Mouse (Mus musculus) stomach, embryonic 16.5 days (tissue): ENCODE measurements at regions not wholly inside any gene's neighbourhood (a gene's known extent, or its start where the extent isn't known, plus 50 kb on each side); places are given as distances from the start of the nearest gene placed in this dataset.

ENCODE experiments used
- ATAC-seq: fragments of 200-750 bp; cut with Nextera tagmentation; 2 replicates; pipeline ENCODE4 v1.8.0; 2017; ENCODE audit warnings: moderate number of reproducible peaks, moderate TSS enrichment; ENCODE audit not compliant: insufficient read depth, low FRiP score
- H3K27ac ChIP-seq: fragments of 300-500 bp; sonication (generic); 2 replicates; pipeline ENCODE4 v1.5.1; 2014; ENCODE audit warnings: low read length
- H3K27me3 ChIP-seq: fragments of 300-500 bp; sonication (generic); 2 replicates; pipeline ENCODE4 v1.6.1; 2014; ENCODE audit warnings: low read length, control low read depth, mixed read lengths; ENCODE audit not compliant: control insufficient read depth, insufficient read depth
- H3K36me3 ChIP-seq: fragments of 300-500 bp; sonication (generic); 2 replicates; pipeline ENCODE4 v1.6.1; 2014; ENCODE audit warnings: low read length; ENCODE audit not compliant: control insufficient read depth, insufficient read depth
- H3K4me1 ChIP-seq: fragments of 300-500 bp; sonication (generic); 2 replicates; pipeline ENCODE4 v1.6.1; 2014; ENCODE audit warnings: low read length, control low read depth, mixed read lengths; ENCODE audit not compliant: control insufficient read depth, insufficient read depth
- H3K4me2 ChIP-seq: fragments of 300-500 bp; sonication (generic); 2 replicates; pipeline ENCODE4 v1.6.1; 2014; ENCODE audit warnings: low read depth, low read length, mixed read lengths
- H3K4me3 ChIP-seq: fragments of 300-500 bp; sonication (generic); replicated peaks from 2 replicates; pipeline ENCODE4 v1.5.1; 2014; ENCODE audit warnings: mild to moderate bottlenecking, low read length
- H3K9ac ChIP-seq: fragments of 300-500 bp; sonication (generic); 2 replicates; pipeline ENCODE4 v1.6.1; 2014; ENCODE audit warnings: low read length
- H3K9me3 ChIP-seq: fragments of 300-500 bp; sonication (generic); replicated peaks from 2 replicates; pipeline ENCODE4 v1.6.1; 2016; ENCODE audit warnings: low read length, control low read depth; ENCODE audit not compliant: control insufficient read depth
- WGBS: fragments of 180-500 bp; shearing (Covaris S2); extraction: QIAGEN DNeasy Blood & Tissue Kit; methylation state at CpG from one replicate; pipeline ENCODE4 v1.1.7; 2014; 5-methylcytosine and 5-hydroxymethylcytosine counted together

DNA sequence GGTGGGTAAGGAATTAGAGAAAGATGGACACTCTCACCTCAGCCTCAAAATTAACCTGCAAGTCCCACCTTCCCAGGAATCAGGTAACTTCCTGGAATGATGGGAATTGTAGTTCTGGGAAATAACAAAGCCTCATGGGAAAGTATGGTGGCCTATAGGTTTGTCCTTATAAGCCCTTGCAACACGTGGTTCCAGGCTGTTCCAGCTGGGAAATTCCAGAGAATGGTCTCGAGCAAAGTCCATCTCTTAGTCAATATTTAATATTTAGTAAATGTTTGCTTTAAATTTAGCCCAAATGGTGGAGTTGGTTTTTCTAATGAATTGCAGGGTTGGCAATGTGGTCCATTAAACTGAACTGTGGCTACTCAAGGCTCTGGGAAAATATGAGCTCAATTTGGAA, 150.5 kb downstream of the Trim29 start:
- 35% methylated on average over 2 of the region's 2 CpGs for WGBS
- ATAC-seq: peak; percentile 80; the same call in 1 of the 2 replicates
- peaks cover 5% of the 10 kb centered on the region; the same call in 1 of the 2 replicates for H3K4me1 ChIP-seq

DNA sequence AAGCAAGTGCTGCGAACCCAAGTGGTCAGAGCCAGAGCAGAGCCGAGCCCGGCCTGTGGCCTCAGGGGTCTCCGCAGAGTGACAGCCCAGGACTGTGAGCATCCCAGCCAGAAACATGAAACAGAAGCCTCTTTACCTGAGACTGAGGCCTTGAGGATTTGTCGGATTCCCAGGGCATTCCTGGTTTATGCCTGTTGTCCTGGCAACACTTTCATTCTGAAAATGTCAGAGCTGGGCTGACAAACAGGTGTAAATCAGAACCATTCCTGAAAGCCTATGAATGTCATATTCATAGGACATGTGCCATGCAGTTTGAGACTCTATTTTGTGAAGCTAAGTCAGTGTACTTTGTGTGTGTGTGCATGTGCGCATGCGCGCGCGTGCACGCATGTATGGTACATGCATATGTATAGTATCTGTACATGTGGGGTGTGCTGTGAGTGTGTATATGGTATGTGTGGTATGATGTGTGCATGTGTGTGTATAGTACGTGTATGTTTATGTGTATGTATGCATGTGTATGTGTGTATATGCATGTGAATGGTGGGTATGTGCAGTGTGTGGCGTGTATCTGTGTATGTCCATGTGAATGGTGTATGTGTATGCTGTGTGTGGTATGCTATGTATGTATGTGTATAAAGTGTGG, 152.9 kb downstream of the Trim29 start:
- 92% methylated on average over 13 of the region's 13 CpGs for WGBS
- no peak overlapping the region for H3K4me3 ChIP-seq
- ATAC-seq: no peak

More for the DNA sequence above, 150.5 kb downstream of the Trim29 start:
- no peak overlapping the region for H3K27ac ChIP-seq
- no peaks in the 10 kb centered on the region for H3K36me3 ChIP-seq
- H3K9ac ChIP-seq: no peak overlapping the region
- no peak overlapping the region for H3K4me3 ChIP-seq
- no peaks in the 10 kb centered on the region; the same call in 1 of the 2 replicates for H3K27me3 ChIP-seq
- H3K4me2 ChIP-seq: no peak overlapping the region
- H3K9me3 ChIP-seq: no peaks in the 10 kb centered on the region

DNA sequence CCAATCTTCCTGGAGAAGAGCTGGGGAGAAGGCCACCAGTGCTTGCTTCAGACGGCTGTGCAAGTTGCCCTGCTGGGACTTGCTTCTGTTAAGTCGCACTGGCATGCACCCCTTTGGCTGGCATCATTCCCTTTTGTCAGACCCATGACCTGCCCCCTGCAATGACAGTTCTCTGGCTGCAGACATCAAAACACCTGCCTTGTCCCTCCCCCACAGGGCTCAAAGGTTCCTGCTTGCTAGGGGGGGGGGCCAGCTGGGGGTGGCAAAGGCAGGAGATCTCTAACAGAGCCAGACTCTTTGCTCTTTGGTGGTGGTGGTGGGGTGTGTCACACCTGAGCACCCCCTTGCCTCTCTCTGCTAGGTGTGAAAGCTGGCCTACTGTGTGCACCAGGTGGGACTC, 154.5 kb downstream of the Trim29 start:
- Histone ChIP-seq H3K9me3 (no peaks in the 10 kb centered on the region), H3K4me2 (no peak overlapping the region), H3K36me3 (no peaks in the 10 kb centered on the region), H3K27ac (no peak overlapping the region), H3K27me3 (no peaks in the 10 kb centered on the region), H3K4me1 (peaks cover 5% of the 10 kb centered on the region; the same call in 1 of the 2 replicates), H3K4me3 (no peak overlapping the region), H3K9ac (no peak overlapping the region)
- WGBS: 56% methylated on average over 2 of the region's 2 CpGs
- no peak for ATAC-seq

More for the DNA sequence above, 152.9 kb downstream of the Trim29 start:
- Histone ChIP-seq H3K4me2 (no peak overlapping the region), H3K27me3 (no peaks in the 10 kb centered on the region), H3K9me3 (no peaks in the 10 kb centered on the region), H3K9ac (no peak overlapping the region), H3K36me3 (no peaks in the 10 kb centered on the region), H3K4me1 (peaks cover 5% of the 10 kb centered on the region; the same call in 1 of the 2 replicates), H3K27ac (no peak overlapping the region)

DNA sequence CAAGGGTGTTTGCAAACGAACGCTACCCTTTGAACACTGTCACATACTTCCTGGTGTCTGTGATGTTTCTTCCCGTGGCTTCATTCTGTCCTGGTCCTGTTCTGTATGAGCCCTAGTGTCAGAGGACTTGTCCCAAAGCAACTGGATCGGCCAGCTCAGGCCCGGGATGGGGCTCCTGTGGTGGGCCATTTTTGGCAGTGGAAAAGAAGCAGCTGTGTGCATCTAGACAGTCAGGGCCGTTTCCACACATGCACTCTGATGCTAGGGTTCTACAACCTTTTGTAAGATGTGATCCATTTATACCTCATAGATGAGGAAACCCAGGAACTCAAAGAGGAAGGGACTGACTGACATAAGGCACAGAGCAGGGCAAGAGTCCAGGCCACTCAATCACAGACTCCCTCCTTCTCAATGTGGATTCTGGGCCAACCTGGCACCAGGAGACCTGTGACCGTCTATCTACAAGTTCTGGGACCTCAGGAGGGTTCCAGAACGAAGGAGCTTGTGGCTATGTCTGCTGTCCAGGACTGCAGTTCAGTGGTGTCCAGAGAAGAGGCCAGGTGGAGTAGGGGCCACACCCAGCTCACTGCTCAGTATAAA, 155.2 kb downstream of the Trim29 start:
- Histone ChIP-seq H3K4me2 (no peak overlapping the region), H3K27me3 (no peaks in the 10 kb centered on the region), H3K9ac (no peak overlapping the region), H3K36me3 (no peaks in the 10 kb centered on the region), H3K4me3 (no peak overlapping the region), H3K9me3 (no peaks in the 10 kb centered on the region), H3K27ac (no peak overlapping the region), H3K4me1 (peaks cover 5% of the 10 kb centered on the region; the same call in 1 of the 2 replicates)
- WGBS: 54% methylated on average over 8 of the region's 8 CpGs
- ATAC-seq: no peak

DNA sequence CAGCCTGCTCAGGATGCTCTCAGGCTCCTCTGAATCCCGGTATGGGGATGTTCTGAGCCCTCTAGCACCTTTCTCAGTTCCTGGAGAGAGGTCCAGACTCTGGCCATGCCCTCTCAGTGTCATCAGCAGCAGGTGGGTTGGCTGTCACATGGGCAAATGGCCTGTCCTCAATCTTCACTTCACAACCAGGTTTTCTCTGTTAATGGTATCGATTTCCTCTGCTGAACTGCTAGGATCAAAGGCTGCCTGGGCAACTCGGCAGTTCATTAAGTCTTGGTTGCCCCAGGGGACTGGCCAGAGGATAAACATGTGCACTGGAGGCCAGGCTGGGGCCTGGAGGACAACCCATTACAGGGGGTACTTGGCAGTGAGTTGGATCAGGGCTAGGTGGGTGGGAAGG, 156.2 kb downstream of the Trim29 start:
- Histone ChIP-seq H3K9me3 (no peaks in the 10 kb centered on the region), H3K27me3 (no peaks in the 10 kb centered on the region), H3K4me3 (no peak overlapping the region), H3K36me3 (no peaks in the 10 kb centered on the region), H3K4me1 (peaks cover 5% of the 10 kb centered on the region; the same call in 1 of the 2 replicates), H3K9ac (no peak overlapping the region), H3K27ac (no peak overlapping the region), H3K4me2 (no peak overlapping the region)
- 34% methylated on average over 3 of the region's 3 CpGs for WGBS
- ATAC-seq: no peak

DNA sequence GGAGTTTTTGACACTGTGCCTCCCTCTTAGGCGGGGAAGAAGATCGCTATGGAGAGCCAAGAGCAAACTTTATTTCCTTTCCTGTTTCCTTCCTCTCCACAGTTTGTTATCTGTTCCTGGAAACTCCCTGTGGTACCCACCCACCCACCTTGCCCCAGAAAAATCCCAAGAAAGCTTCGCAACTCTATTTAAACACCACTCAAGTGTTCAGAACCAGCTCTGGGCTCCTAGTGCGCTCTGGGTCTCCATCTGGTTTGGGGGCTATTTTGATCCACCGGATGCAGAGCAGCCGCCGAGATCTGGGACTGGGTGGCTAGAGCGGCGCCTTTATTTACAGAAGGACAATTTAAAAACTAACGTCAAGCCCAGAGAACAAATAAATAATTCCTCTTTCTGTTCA, 158.6 kb downstream of the Trim29 start:
- no peaks in the 10 kb centered on the region for H3K9me3 ChIP-seq
- no peaks in the 10 kb centered on the region for H3K27me3 ChIP-seq
- no peak overlapping the region for H3K9ac ChIP-seq
- H3K4me2 ChIP-seq: no peak overlapping the region
- H3K4me3 ChIP-seq: no peak overlapping the region
- no peak overlapping the region for H3K27ac ChIP-seq
- no peak for ATAC-seq
- no peaks in the 10 kb centered on the region for H3K36me3 ChIP-seq
- peaks cover 5% of the 10 kb centered on the region; the same call in 1 of the 2 replicates for H3K4me1 ChIP-seq
- 51% methylated on average over 10 of the region's 10 CpGs for WGBS

DNA sequence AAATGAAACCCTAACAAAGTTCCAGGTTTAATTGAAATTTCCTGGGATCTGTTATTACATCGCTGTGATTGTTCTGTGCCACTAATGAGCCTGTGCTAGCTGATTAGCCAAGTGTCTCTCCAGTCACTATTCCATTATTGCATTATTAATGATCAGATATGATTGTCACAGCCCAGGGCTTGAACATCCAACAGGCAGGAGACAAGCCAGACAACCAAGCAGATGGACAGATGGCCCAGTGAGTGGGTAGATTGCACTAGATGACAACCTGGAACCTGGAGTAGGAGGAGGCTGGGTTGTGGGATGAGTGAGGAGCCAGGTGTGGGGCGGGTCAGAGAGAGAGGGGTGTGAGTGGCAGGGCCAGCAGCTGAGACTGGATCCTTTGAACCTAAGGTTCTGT, 161.6 kb downstream of the Trim29 start:
- Histone ChIP-seq H3K27me3 (no peaks in the 10 kb centered on the region), H3K36me3 (no peaks in the 10 kb centered on the region), H3K4me2 (no peak overlapping the region), H3K4me3 (no peak overlapping the region), H3K9ac (no peak overlapping the region), H3K27ac (no peak overlapping the region), H3K9me3 (no peaks in the 10 kb centered on the region), H3K4me1 (no peaks in the 10 kb centered on the region)
- no peak for ATAC-seq
- WGBS: 66% methylated on average over 2 of the region's 2 CpGs

DNA sequence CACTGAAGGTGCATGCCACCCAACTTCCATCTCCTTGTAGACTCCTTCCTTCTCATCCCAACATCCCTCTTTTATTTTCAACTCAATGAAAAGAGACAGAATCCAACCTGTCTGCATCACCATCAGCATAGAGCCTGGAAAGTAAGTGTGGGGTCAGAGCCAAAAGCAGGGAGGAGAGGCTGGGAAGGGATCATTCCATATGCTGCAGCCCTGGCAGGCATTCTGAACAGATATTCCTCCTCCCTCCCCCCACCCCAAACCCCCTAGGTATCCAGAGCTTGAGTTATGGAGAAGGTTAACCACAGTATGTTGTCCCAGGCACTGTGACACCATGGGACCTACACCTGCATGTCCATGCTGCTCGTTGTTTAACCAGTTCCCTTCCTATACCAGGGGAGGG, 162.5 kb downstream of the Trim29 start:
- Histone ChIP-seq H3K4me2 (no peak overlapping the region), H3K9ac (no peak overlapping the region), H3K9me3 (no peaks in the 10 kb centered on the region), H3K27ac (no peak overlapping the region), H3K27me3 (no peaks in the 10 kb centered on the region), H3K4me3 (no peak overlapping the region), H3K4me1 (no peaks in the 10 kb centered on the region), H3K36me3 (no peaks in the 10 kb centered on the region)
- WGBS: 63% methylated on average over 1 of the region's 1 CpGs
- no peak for ATAC-seq

DNA sequence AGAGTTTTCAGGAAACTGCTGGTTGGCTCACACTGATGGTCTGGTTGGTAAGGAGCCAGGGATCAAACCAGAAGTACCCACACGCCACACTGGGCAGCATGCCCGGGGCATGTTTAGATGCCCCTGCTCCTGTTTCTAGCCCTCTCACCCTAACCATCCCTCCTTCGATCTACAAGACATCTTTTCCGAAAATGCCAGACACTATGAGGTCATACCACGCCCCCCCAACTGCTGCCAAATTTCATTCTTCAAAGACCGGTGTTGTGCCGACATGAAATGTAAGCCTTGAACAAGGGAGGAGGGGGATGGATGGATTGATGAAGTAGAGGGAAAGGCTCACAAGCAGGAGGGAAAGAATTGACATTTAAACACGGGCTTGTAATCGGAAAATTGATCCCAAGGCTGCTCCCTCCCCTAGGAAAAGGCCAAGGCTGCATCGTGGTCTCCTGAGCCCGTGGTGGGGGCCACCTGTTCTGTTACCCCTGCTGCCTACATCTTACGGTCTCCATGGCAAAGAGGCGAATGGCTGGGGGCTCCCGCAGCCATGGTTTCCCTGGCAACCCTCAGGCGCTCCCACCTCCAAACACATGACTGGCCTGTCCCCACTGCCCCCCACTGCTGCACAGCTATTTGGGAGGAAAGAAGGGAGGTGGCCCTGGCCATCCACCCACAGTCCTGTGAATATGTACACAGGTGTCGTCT, 163.1 kb downstream of the Trim29 start:
- WGBS: 58% methylated on average over 16 of the region's 16 CpGs
- Histone ChIP-seq H3K27ac (no peak overlapping the region), H3K4me2 (no peak overlapping the region), H3K36me3 (no peaks in the 10 kb centered on the region), H3K9ac (no peak overlapping the region), H3K9me3 (no peaks in the 10 kb centered on the region), H3K4me3 (no peak overlapping the region), H3K27me3 (no peaks in the 10 kb centered on the region), H3K4me1 (no peaks in the 10 kb centered on the region)
- ATAC-seq: no peak
